Mouse (Mus musculus): Measurements from ENCODE around the gene Plxnb2. TPM values are rescaled to one million over a fixed set of nuclear protein-coding genes. Genes with fewer than 3 reads are reported as not detected.

Plxnb2 gene
- 100 to 1,000 TPM in 2 of 4 experiments, 10 to 100 TPM in 2; 92.5 to 104 (median 99.6) TPM for total RNA-seq (2022)

- DNase-seq (ENCODE audit: low spot score): peak; percentile 76
Measured at GRCm38 (mm10) chr15:89180571-89181229, at the start of gene Plxnb2. Gene Plxnb2, minus strand, starts transcription at chr15:89180788.

DNA sequence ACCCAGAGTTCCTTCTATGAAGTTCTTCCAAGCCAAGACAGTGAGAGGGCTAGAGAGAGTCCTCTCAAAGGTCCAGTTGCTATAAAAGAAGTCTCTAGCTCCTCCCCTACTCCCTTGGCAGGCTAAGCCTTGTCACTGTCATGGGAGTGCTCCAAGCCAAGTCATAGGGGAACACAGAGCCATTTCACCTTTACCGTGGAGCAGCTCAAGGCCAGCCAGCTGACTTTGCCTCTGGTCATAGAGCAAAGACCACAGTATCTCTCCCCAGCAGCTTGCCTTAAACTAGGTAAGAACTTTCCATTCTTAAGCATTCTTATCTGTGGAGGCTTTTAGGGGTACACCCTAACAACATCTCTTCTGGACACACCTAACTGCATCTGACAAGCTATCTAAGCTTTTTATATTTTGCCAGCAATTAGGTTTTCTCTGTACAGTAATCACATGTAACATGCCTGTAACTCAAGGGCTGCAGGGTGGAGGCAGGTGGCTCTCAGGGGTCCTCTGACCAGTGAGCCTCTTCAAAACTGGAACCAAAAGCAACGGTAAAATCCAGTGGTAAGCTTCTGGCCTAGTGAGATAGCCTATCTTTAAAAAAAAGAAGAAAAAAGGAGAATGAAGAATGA lies 35.1 kb upstream of the Plxnb2 start:
- peak; percentile 63 for DNase-seq (ENCODE audit: low spot score)

GRCm38 (mm10) chr15:89214953-89215352 lies 34.4 kb upstream of the Plxnb2 start:
- DNase-seq (ENCODE audit: low spot score): no peak

GRCm38 (mm10) chr15:89213517-89213916 lies 32.9 kb upstream of the Plxnb2 start:
- DNase-seq (ENCODE audit: low spot score): no peak

- DNase-seq (ENCODE audit: low spot score): no peak
Measured at GRCm38 (mm10) chr15:89212495-89212894, 31.9 kb upstream of the Plxnb2 start.

DNA sequence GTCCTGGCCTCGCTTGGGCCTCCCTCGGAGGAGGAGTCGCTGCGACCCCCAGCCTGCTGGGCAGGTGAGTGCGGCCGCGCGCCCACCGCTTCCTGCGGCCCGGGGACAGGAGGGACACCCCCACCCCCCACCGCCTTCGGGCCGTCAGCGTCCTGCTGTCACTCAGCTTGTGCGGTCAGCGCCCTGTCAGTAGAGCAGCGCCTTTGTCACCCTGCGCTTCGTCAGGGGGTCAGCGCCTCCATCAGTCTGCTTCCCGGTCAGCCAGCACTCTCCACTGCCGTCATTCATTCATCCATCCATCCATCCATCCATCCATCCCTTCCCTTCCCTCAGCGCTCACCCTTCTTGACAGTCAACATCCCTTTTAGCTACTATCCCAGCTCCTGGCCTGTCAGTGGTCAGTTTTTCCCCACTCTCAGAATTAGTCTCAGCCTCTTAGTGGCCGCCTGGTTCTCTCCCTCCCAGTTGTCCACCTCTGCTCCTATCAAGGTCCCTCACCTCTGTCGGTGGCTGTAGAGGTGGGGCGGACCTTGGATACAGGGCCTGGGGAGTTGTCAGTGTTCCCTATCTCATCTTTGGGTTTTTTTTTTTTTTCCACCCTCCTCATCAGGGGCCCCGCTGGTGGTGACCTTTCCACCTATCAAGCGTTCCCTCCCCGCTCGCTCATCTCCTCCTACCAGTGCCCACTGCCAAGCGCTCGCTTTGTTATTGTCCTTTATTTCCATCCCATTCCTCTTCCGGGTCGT lies 31.3 kb upstream of the Plxnb2 start:
- DNase-seq (ENCODE audit: low spot score): no peak

GRCm38 (mm10) chr15:89210915-89211715 lies 30.5 kb upstream of the Plxnb2 start, which contains the start of gene Ppp6r2:
Gene Ppp6r2, plus strand, starts transcription at chr15:89211553.
- peak; percentile 83 for DNase-seq (ENCODE audit: low spot score)

DNA sequence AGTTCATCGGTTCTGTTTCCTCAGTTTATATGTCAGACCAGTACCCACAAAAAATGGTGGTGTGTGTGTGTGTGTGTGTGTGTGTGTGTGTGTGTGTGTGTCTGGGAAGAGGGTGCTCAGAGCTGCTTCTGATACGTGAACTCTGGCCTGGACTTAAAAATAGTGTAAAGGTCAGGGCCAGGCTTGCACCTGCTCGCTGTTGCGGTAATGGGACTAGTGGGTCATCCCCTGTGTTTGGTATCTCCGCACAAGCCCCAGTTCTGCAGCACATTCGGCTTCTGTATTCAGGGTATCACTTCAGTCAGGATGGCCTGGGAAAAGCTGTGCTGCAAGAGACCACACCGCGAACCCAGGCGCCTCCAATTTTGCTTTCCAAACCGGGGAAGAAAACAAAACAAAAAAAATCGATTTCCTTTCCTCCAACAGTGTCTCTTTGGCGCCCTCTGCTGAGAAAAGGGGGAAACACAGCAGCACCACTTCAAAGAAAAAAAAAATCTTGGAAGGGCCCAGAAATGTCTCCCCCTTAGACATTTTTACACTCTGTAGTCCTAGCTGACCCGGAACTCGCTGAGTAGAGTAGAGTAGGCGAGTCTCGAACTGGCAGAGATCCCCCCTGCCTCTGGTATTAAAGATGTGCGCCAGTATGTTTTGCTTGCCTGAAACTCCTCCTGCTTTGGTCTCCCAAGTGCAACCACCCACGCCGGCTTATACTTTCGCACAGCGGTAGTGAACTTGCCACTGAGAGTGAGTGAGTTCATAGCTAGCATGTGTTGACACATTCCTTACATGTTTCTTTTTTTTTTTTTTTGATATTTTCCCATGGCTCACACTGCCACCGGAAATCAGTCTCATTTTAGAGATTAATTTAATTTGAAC lies 29.5 kb upstream of the Plxnb2 start:
- DNase-seq (ENCODE audit: low spot score): peak; percentile 94

- no peak for DNase-seq (ENCODE audit: low spot score)
Measured at GRCm38 (mm10) chr15:89207457-89207856, 26.9 kb upstream of the Plxnb2 start.

GRCm38 (mm10) chr15:89197056-89197455 lies 16.5 kb upstream of the Plxnb2 start:
- no peak for DNase-seq (ENCODE audit: low spot score)

GRCm38 (mm10) chr15:89196313-89196706 lies 15.7 kb upstream of the Plxnb2 start, which contains the start of gene Dennd6b:
Gene Dennd6b, minus strand, starts transcription at chr15:89196496.
- peak; percentile 96 for DNase-seq (ENCODE audit: low spot score)

GRCm38 (mm10) chr15:89195690-89196312 lies 15.2 kb upstream of the Plxnb2 start:
- peak; percentile 93 for DNase-seq (ENCODE audit: low spot score)

DNA sequence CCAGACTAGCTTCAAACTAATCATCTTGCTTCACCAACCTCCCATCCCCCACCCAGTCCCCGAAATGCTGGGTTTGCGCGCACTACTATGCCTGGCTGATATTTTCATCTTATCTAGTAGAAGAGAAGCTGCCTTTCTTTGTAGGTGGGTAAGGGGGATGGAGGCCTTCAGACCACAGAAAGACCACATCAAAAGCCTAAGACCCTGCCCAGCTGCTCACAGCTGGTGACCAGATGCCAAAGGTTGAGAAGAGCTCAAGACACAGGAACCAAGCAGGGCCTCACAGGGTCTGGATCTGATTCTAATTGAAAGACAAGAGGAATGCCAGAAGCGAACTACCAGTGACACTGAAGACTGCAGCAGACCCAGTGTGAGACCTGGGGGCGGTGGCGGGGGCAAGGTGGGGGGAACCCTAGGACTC lies 14.7 kb upstream of the Plxnb2 start:
- DNase-seq (ENCODE audit: low spot score): no peak

DNA sequence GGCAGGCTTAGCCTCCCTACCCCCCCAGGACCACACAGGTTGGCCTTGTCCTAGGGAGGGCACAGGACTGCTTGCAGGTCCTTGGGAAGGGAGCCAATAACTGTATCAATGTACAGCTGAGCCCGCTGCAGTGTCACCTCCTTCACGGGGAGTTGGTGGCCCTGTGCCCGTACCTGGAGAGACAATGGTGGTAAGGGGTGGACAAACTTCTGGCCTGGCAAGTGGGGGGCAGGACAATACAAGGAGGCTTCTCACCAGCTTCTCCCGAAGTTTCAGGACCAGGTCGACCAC lies 4.3 kb upstream of the Plxnb2 start:
- DNase-seq (ENCODE audit: low spot score): no peak

GRCm38 (mm10) chr15:89184141-89184936 lies 3.8 kb upstream of the Plxnb2 start:
- no peak for DNase-seq (ENCODE audit: low spot score)

GRCm38 (mm10) chr15:89182842-89183241 lies 2.3 kb upstream of the Plxnb2 start:
- DNase-seq (ENCODE audit: low spot score): no peak

GRCm38 (mm10) chr15:89182328-89182741 lies 1.7 kb upstream of the Plxnb2 start:
- peak; percentile 70 for DNase-seq (ENCODE audit: low spot score)

DNA sequence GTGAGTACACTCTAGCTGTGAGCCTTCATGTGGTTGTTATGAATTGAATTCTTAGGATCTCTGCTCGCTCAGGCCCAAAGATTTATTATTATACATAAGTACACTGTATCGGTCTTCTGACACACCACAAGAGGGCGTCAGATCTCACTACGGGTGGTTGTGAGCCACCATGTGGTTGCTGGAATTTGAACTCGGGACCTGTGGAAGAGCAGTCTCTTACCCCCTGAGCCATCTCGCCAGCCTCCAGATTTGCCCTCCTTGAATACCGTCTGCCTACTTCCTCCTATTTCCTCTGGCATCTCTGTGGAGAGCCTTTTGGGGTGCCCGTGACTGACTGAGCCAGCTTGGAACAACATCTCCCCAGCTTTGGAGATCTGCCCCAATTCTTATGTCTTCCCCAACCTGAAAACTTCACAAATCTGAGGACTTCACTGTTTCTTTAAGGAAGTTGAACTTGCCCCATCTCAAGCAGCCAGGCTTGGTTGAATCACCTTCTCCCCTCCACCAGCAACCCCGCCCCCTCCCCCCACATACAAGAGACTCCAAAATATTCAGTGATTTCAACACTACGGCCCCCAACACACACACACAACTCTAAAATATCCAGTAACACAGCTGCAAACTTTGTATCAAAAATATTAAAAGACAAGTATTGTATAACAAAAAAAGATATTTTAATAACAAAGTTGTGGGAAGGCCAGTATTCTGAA lies 1.1 kb upstream of the Plxnb2 start:
- no peak for DNase-seq (ENCODE audit: low spot score)

DNA sequence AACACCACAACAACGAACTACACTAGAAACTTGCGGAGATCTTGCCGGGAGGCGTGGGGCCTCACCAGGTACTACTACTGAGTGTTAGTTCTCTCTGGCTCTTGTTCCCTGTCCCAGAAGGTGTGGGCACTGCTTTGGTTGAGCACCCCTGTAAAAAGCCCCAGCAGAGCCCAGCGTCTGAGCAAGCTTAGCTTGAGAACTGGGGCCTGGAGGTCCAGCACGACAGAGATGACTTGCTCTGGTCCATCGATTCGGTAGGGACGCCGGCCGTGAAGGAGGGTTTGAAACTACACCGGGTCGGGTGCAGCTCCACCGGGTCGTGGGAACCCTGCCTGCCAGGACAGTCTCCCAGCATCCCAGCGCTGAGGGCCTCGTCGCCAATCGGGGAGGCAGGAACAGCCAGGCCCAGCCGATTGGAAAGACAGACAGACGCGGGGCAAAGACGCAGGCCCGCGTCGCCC lies 477 bp downstream of the Plxnb2 start:
- no peak for DNase-seq (ENCODE audit: low spot score)

Measured in heart, adult 8-10 months (tissue).